Mouse (Mus musculus): Measurements from ENCODE around the gene H6pd. TPM values are rescaled to one million over a fixed set of nuclear protein-coding genes. Genes with fewer than 3 reads are reported as not detected.

The H6pd gene
- polyA plus RNA-seq, 1 experiment from 2014 or later = 3.1 TPM

- peak overlapping the region; percentile 71; the same call in 1 of the 2 replicates for H3K27ac ChIP-seq (ENCODE audit: low read length)
- peak; percentile 95 for ATAC-seq
- H3K4me2 ChIP-seq (ENCODE audit: low read length) = peak overlapping the region; percentile 61
- WGBS = 9% methylated on average over 21 of the region's 21 CpGs
- peak overlapping the region; percentile 25 for H3K4me3 ChIP-seq (ENCODE audit: low read depth, low read length)
- H3K9me3 ChIP-seq (replicated peaks; ENCODE audit: control insufficient read depth, low read length, poor library complexity, severe bottlenecking) = no peaks in the 10 kb centered on the region
- no peaks in the 10 kb centered on the region for H3K27me3 ChIP-seq (ENCODE audit: control insufficient read depth, insufficient read depth, low read depth, low read length)
- H3K4me1 ChIP-seq (ENCODE audit: control insufficient read depth, insufficient read depth, low read length) = peaks cover 17% of the 10 kb centered on the region
- peak overlapping the region; percentile 61; the same call in 1 of the 2 replicates for H3K9ac ChIP-seq (ENCODE audit: low read depth, low read length)
- no peaks in the 10 kb centered on the region for H3K36me3 ChIP-seq (ENCODE audit: control insufficient read depth, insufficient read depth, low read length)
Measured at GRCm38 (mm10) chr4:149988931-149989556, 19.8 kb downstream of the H6pd start.

- Histone ChIP-seq H3K9ac (ENCODE audit: low read depth, low read length) (peak overlapping the region; percentile 61; the same call in 1 of the 2 replicates), H3K4me2 (ENCODE audit: low read length) (peak overlapping the region; percentile 61), H3K27ac (ENCODE audit: low read length) (peak overlapping the region; percentile 71; the same call in 1 of the 2 replicates), H3K4me1 (ENCODE audit: control insufficient read depth, insufficient read depth, low read length) (peaks cover 17% of the 10 kb centered on the region), H3K27me3 (ENCODE audit: control insufficient read depth, insufficient read depth, low read depth, low read length) (no peaks in the 10 kb centered on the region), H3K4me3 (ENCODE audit: low read depth, low read length) (no peak overlapping the region), H3K9me3 (replicated peaks; ENCODE audit: control insufficient read depth, low read length, poor library complexity, severe bottlenecking) (no peaks in the 10 kb centered on the region), H3K36me3 (ENCODE audit: control insufficient read depth, insufficient read depth, low read length) (no peaks in the 10 kb centered on the region)
- 64% methylated on average over 6 of the region's 6 CpGs for WGBS
- no peak for ATAC-seq
Measured at GRCm38 (mm10) chr4:149988301-149988700, 20.5 kb downstream of the H6pd start.

GRCm38 (mm10) chr4:149986671-149987417 is 22.0 kb downstream of the H6pd start:
- H3K9ac ChIP-seq (ENCODE audit: low read depth, low read length) = no peak overlapping the region
- no peaks in the 10 kb centered on the region for H3K27me3 ChIP-seq (ENCODE audit: control insufficient read depth, insufficient read depth, low read depth, low read length)
- H3K4me3 ChIP-seq (ENCODE audit: low read depth, low read length) = no peak overlapping the region
- peaks cover 17% of the 10 kb centered on the region for H3K4me1 ChIP-seq (ENCODE audit: control insufficient read depth, insufficient read depth, low read length)
- no peak overlapping the region for H3K4me2 ChIP-seq (ENCODE audit: low read length)
- H3K9me3 ChIP-seq (replicated peaks; ENCODE audit: control insufficient read depth, low read length, poor library complexity, severe bottlenecking) = no peaks in the 10 kb centered on the region
- H3K36me3 ChIP-seq (ENCODE audit: control insufficient read depth, insufficient read depth, low read length) = no peaks in the 10 kb centered on the region
- H3K27ac ChIP-seq (ENCODE audit: low read length) = no peak overlapping the region
- 85% methylated on average over 10 of the region's 10 CpGs for WGBS
- ATAC-seq = no peak

- H3K27me3 ChIP-seq (ENCODE audit: control insufficient read depth, insufficient read depth, low read depth, low read length) = no peaks in the 10 kb centered on the region
- H3K4me3 ChIP-seq (ENCODE audit: low read depth, low read length) = no peak overlapping the region
- ATAC-seq = no peak
- H3K4me1 ChIP-seq (ENCODE audit: control insufficient read depth, insufficient read depth, low read length) = peaks cover 9% of the 10 kb centered on the region
- no peak overlapping the region for H3K4me2 ChIP-seq (ENCODE audit: low read length)
- H3K9ac ChIP-seq (ENCODE audit: low read depth, low read length) = no peak overlapping the region
- no peak overlapping the region for H3K27ac ChIP-seq (ENCODE audit: low read length)
- H3K36me3 ChIP-seq (ENCODE audit: control insufficient read depth, insufficient read depth, low read length) = no peaks in the 10 kb centered on the region
- 92% methylated on average over 23 of the region's 23 CpGs for WGBS
- H3K9me3 ChIP-seq (replicated peaks; ENCODE audit: control insufficient read depth, low read length, poor library complexity, severe bottlenecking) = no peaks in the 10 kb centered on the region
Measured at GRCm38 (mm10) chr4:149983921-149984645, 24.7 kb downstream of the H6pd start.

- Histone ChIP-seq H3K27ac (ENCODE audit: low read length) (no peak overlapping the region), H3K4me3 (ENCODE audit: low read depth, low read length) (no peak overlapping the region), H3K4me2 (ENCODE audit: low read length) (no peak overlapping the region), H3K4me1 (ENCODE audit: control insufficient read depth, insufficient read depth, low read length) (peaks cover 7% of the 10 kb centered on the region; the same call in 1 of the 2 replicates), H3K27me3 (ENCODE audit: control insufficient read depth, insufficient read depth, low read depth, low read length) (no peaks in the 10 kb centered on the region), H3K9me3 (replicated peaks; ENCODE audit: control insufficient read depth, low read length, poor library complexity, severe bottlenecking) (no peaks in the 10 kb centered on the region), H3K9ac (ENCODE audit: low read depth, low read length) (no peak overlapping the region), H3K36me3 (ENCODE audit: control insufficient read depth, insufficient read depth, low read length) (no peaks in the 10 kb centered on the region)
- 83% methylated on average over 15 of the region's 15 CpGs for WGBS
- no peak for ATAC-seq
Measured at GRCm38 (mm10) chr4:149982154-149982553, 26.7 kb downstream of the H6pd start.

GRCm38 (mm10) chr4:149979819-149980308 is 29.0 kb downstream of the H6pd start:
- peak; percentile 59; the same call in 1 of the 2 replicates for ATAC-seq
- peak overlapping the region; percentile 47; the same call in 1 of the 2 replicates for H3K9ac ChIP-seq (ENCODE audit: low read depth, low read length)
- no peaks in the 10 kb centered on the region for H3K27me3 ChIP-seq (ENCODE audit: control insufficient read depth, insufficient read depth, low read depth, low read length)
- H3K4me1 ChIP-seq (ENCODE audit: control insufficient read depth, insufficient read depth, low read length) = peaks cover 7% of the 10 kb centered on the region; the same call in 1 of the 2 replicates
- H3K27ac ChIP-seq (ENCODE audit: low read length) = no peak overlapping the region
- H3K9me3 ChIP-seq (replicated peaks; ENCODE audit: control insufficient read depth, low read length, poor library complexity, severe bottlenecking) = no peaks in the 10 kb centered on the region
- WGBS = 2% methylated on average over 12 of the region's 12 CpGs
- H3K36me3 ChIP-seq (ENCODE audit: control insufficient read depth, insufficient read depth, low read length) = no peaks in the 10 kb centered on the region
- H3K4me2 ChIP-seq (ENCODE audit: low read length) = peak overlapping the region; percentile 47
- no peak overlapping the region for H3K4me3 ChIP-seq (ENCODE audit: low read depth, low read length)

GRCm38 (mm10) chr4:149978820-149979219 is 30.0 kb downstream of the H6pd start:
- WGBS = 86% methylated on average over 2 of the region's 2 CpGs
- H3K36me3 ChIP-seq (ENCODE audit: control insufficient read depth, insufficient read depth, low read length) = no peaks in the 10 kb centered on the region
- no peak overlapping the region for H3K4me3 ChIP-seq (ENCODE audit: low read depth, low read length)
- no peaks in the 10 kb centered on the region for H3K27me3 ChIP-seq (ENCODE audit: control insufficient read depth, insufficient read depth, low read depth, low read length)
- no peak overlapping the region for H3K9ac ChIP-seq (ENCODE audit: low read depth, low read length)
- H3K9me3 ChIP-seq (replicated peaks; ENCODE audit: control insufficient read depth, low read length, poor library complexity, severe bottlenecking) = no peaks in the 10 kb centered on the region
- no peak overlapping the region for H3K4me2 ChIP-seq (ENCODE audit: low read length)
- no peak overlapping the region for H3K27ac ChIP-seq (ENCODE audit: low read length)
- no peak for ATAC-seq
- peaks cover 7% of the 10 kb centered on the region; the same call in 1 of the 2 replicates for H3K4me1 ChIP-seq (ENCODE audit: control insufficient read depth, insufficient read depth, low read length)

DNA sequence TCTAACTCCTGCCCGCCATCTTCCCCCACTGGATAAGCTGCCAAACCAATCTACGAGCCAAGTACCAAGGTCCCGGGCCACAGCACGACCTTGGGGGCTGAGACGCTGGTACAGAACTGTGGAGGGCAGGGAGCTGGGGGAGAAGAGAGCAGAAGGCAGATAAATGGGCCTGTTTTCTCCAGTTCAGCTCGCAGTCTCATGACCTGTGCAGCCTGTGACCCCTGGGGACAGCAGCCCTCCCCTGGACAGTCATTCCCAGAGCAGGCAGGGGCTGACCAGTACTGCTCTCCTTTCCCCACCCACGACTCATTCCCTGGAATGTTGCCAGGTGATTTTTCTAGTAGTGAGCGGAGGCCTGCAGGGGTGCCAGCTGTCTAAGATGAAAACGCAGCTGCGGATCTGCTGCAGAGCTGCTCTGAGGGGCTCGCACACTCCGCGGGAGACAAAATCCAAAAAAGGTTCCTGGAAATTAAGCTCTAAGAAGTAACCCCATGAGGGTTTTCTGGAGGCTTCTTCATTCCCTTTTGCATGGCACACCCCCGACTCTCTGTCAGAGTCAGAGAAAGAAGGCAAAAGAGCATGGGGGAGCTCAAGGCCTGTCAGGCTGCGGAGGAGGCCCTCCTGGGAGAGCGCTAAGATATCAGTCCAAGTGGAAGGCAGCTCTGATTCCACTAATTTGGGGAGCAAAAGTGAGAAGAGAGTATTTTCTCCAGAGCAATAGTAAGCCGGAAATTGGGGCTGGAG is 30.9 kb downstream of the H6pd start:
- no peaks in the 10 kb centered on the region for H3K27me3 ChIP-seq (ENCODE audit: control insufficient read depth, insufficient read depth, low read depth, low read length)
- no peak overlapping the region for H3K9ac ChIP-seq (ENCODE audit: low read depth, low read length)
- H3K36me3 ChIP-seq (ENCODE audit: control insufficient read depth, insufficient read depth, low read length) = no peaks in the 10 kb centered on the region
- ATAC-seq = no peak
- no peak overlapping the region for H3K27ac ChIP-seq (ENCODE audit: low read length)
- no peaks in the 10 kb centered on the region for H3K9me3 ChIP-seq (replicated peaks; ENCODE audit: control insufficient read depth, low read length, poor library complexity, severe bottlenecking)
- peaks cover 7% of the 10 kb centered on the region; the same call in 1 of the 2 replicates for H3K4me1 ChIP-seq (ENCODE audit: control insufficient read depth, insufficient read depth, low read length)
- H3K4me3 ChIP-seq (ENCODE audit: low read depth, low read length) = no peak overlapping the region
- H3K4me2 ChIP-seq (ENCODE audit: low read length) = no peak overlapping the region
- 51% methylated on average over 17 of the region's 17 CpGs for WGBS
